Mouse (Mus musculus) neural tube, embryonic 11.5 days (tissue): ENCODE results near the gene Sbf2. TPM values are rescaled to one million over a fixed set of nuclear protein-coding genes. Genes with fewer than 3 reads are reported as not detected.

ENCODE experiments used
- ATAC-seq: fragments of 200-750 bp; cut with Nextera tagmentation; 2 replicates; pipeline ENCODE4 v1.8.0; 2017; ENCODE audit warnings: moderate number of reproducible peaks, mild to moderate bottlenecking, moderate TSS enrichment, moderate library complexity; ENCODE audit not compliant: insufficient read depth, low FRiP score, low TSS enrichment
- DNase-seq: peaks from one replicate; pipeline ENCODE4 v3.0.0-alpha.2; 2015; ENCODE audit warnings: low spot score
- H3K27ac ChIP-seq: fragments of 300-500 bp; sonication (generic); 2 replicates; pipeline ENCODE4 v1.5.1; 2014; ENCODE audit warnings: low read depth, mild to moderate bottlenecking, low read length
- H3K27me3 ChIP-seq: fragments of 300-500 bp; sonication (generic); 2 replicates; pipeline ENCODE4 v1.6.1; 2014; ENCODE audit warnings: mild to moderate bottlenecking, low read length, mixed read lengths; ENCODE audit not compliant: control insufficient read depth, insufficient read depth
- H3K36me3 ChIP-seq: fragments of 300-500 bp; sonication (generic); 2 replicates; pipeline ENCODE4 v1.6.1; 2014; ENCODE audit warnings: mild to moderate bottlenecking, low read length, moderate library complexity, mixed read lengths; ENCODE audit not compliant: control insufficient read depth, insufficient read depth
- H3K4me1 ChIP-seq: fragments of 300-500 bp; sonication (generic); 2 replicates; pipeline ENCODE4 v1.6.1; 2014; ENCODE audit warnings: low read length, mixed read lengths; ENCODE audit not compliant: control insufficient read depth, insufficient read depth
- H3K4me2 ChIP-seq: fragments of 300-500 bp; sonication (generic); 2 replicates; pipeline ENCODE4 v1.6.1; 2014; ENCODE audit warnings: low read depth, mild to moderate bottlenecking, moderate library complexity
- H3K4me3 ChIP-seq: fragments of 300-500 bp; sonication (generic); 2 replicates; pipeline ENCODE4 v1.5.1; 2014; ENCODE audit warnings: low read depth, low read length
- H3K9ac ChIP-seq: fragments of 300-500 bp; sonication (generic); 2 replicates; pipeline ENCODE4 v1.6.1; 2014; ENCODE audit warnings: mild to moderate bottlenecking, low read length
- H3K9me3 ChIP-seq: fragments of 300-500 bp; sonication (generic); 2 replicates; pipeline ENCODE4 v1.6.1; 2016; ENCODE audit warnings: low read length; ENCODE audit not compliant: control insufficient read depth
- WGBS: fragments of 180-500 bp; shearing (Covaris S2); extraction: QIAGEN DNeasy Blood & Tissue Kit; methylation state at CpG from one replicate; pipeline ENCODE4 v1.1.7; 2014; 5-methylcytosine and 5-hydroxymethylcytosine counted together
- polyA plus RNA-seq: library from polyadenylated mRNA; unstranded; fragments of >200 nt; fragmentation: Nextera tagmentation; extraction: Ambion mirVana; gene quantifications from 2 replicates; pipeline ENCODE4 v1.2.1, GENCODE M21; 2014

The Sbf2 gene
- polyA plus RNA-seq, 1 experiment from 2014 or later, result 40.5 TPM

- H3K4me2 ChIP-seq, result no peak overlapping the region
- peaks cover 4% of the 10 kb centered on the region; the same call in 1 of the 2 replicates for H3K36me3 ChIP-seq
- no peak for DNase-seq
- no peak for ATAC-seq
- WGBS, result 66% methylated on average over 5 of the region's 5 CpGs
- H3K4me1 ChIP-seq, result no peaks in the 10 kb centered on the region
- no peaks in the 10 kb centered on the region for H3K27me3 ChIP-seq
- no peak overlapping the region for H3K27ac ChIP-seq
- no peak overlapping the region for H3K9ac ChIP-seq
- H3K4me3 ChIP-seq, result no peak overlapping the region
- H3K9me3 ChIP-seq, result no peaks in the 10 kb centered on the region
Measured at GRCm38 (mm10) chr7:110306281-110306680, 308.4 kb downstream of the Sbf2 start.

- H3K9ac ChIP-seq, result no peak overlapping the region
- H3K9me3 ChIP-seq, result no peaks in the 10 kb centered on the region
- H3K27ac ChIP-seq, result no peak overlapping the region
- ATAC-seq (no peak), DNase-seq (no peak)
- no peaks in the 10 kb centered on the region for H3K4me1 ChIP-seq
- H3K4me2 ChIP-seq, result no peak overlapping the region
- no peak overlapping the region for H3K4me3 ChIP-seq
- H3K27me3 ChIP-seq, result no peaks in the 10 kb centered on the region
- WGBS, result 94% methylated on average over 4 of the region's 4 CpGs
- 0 out of 2 replicates have a peak, but pooled peaks cover 3% of the 10 kb centered on the region for H3K36me3 ChIP-seq
Measured at GRCm38 (mm10) chr7:110305486-110305885, 309.2 kb downstream of the Sbf2 start.

GRCm38 (mm10) chr7:110302886-110303285 is 311.8 kb downstream of the Sbf2 start:
- no peaks in the 10 kb centered on the region for H3K9me3 ChIP-seq
- H3K4me3 ChIP-seq, result no peak overlapping the region
- H3K4me2 ChIP-seq, result no peak overlapping the region
- DNase-seq (no peak), ATAC-seq (no peak)
- no peak overlapping the region for H3K9ac ChIP-seq
- H3K36me3 ChIP-seq, result no peaks in the 10 kb centered on the region
- no peaks in the 10 kb centered on the region for H3K27me3 ChIP-seq
- WGBS, result 79% methylated on average over 6 of the region's 6 CpGs
- no peak overlapping the region for H3K27ac ChIP-seq
- H3K4me1 ChIP-seq, result no peaks in the 10 kb centered on the region; the same call in 1 of the 2 replicates

GRCm38 (mm10) chr7:110298739-110299410 is 315.8 kb downstream of the Sbf2 start:
- H3K27ac ChIP-seq, result no peak overlapping the region
- H3K27me3 ChIP-seq, result no peaks in the 10 kb centered on the region
- H3K9me3 ChIP-seq, result no peaks in the 10 kb centered on the region
- DNase-seq, result no peak
- WGBS, result 88% methylated on average over 17 of the region's 17 CpGs
- ATAC-seq, result no peak
- no peak overlapping the region for H3K4me2 ChIP-seq
- H3K36me3 ChIP-seq, result no peaks in the 10 kb centered on the region
- H3K4me3 ChIP-seq, result no peak overlapping the region
- H3K4me1 ChIP-seq, result peaks cover 14% of the 10 kb centered on the region
- no peak overlapping the region for H3K9ac ChIP-seq

- Histone ChIP-seq H3K27me3 (no peaks in the 10 kb centered on the region), H3K9me3 (no peaks in the 10 kb centered on the region), H3K4me1 (peaks cover 14% of the 10 kb centered on the region), H3K27ac (no peak overlapping the region), H3K36me3 (no peaks in the 10 kb centered on the region), H3K4me2 (no peak overlapping the region), H3K9ac (no peak overlapping the region), H3K4me3 (no peak overlapping the region)
- no peak for ATAC-seq
- no peak for DNase-seq
- 70% methylated on average over 7 of the region's 7 CpGs for WGBS
Measured at GRCm38 (mm10) chr7:110298090-110298489, 316.6 kb downstream of the Sbf2 start.

- H3K27me3 ChIP-seq, result no peaks in the 10 kb centered on the region
- peaks cover 14% of the 10 kb centered on the region for H3K4me1 ChIP-seq
- ATAC-seq (no peak), DNase-seq (no peak)
- 45% methylated on average over 4 of the region's 4 CpGs for WGBS
- no peaks in the 10 kb centered on the region for H3K36me3 ChIP-seq
- H3K9ac ChIP-seq, result no peak overlapping the region
- H3K4me3 ChIP-seq, result no peak overlapping the region
- H3K27ac ChIP-seq, result peak overlapping the region; percentile 63; the same call in 1 of the 2 replicates
- H3K4me2 ChIP-seq, result no peak overlapping the region
- no peaks in the 10 kb centered on the region for H3K9me3 ChIP-seq
Measured at GRCm38 (mm10) chr7:110297611-110298010, 317.1 kb downstream of the Sbf2 start.

- no peaks in the 10 kb centered on the region for H3K36me3 ChIP-seq
- peak overlapping the region; percentile 39; the same call in 1 of the 2 replicates for H3K9ac ChIP-seq
- H3K4me1 ChIP-seq, result peaks cover 14% of the 10 kb centered on the region
- H3K4me2 ChIP-seq, result 0 out of 2 replicates have a peak overlapping the region, but pooled peaks have one; percentile 5
- WGBS, result 24% methylated on average over 17 of the region's 17 CpGs
- peak; percentile 66 for DNase-seq
- H3K27me3 ChIP-seq, result no peaks in the 10 kb centered on the region
- peak overlapping the region; percentile 63; the same call in 1 of the 2 replicates for H3K27ac ChIP-seq
- H3K4me3 ChIP-seq, result no peak overlapping the region
- no peaks in the 10 kb centered on the region for H3K9me3 ChIP-seq
- no peak for ATAC-seq
Measured at GRCm38 (mm10) chr7:110296889-110297603, 317.7 kb downstream of the Sbf2 start.

GRCm38 (mm10) chr7:110289647-110290046 is 325.1 kb downstream of the Sbf2 start:
- H3K4me3 ChIP-seq, result no peak overlapping the region
- 0 out of 2 replicates have a peak, but pooled peaks cover 4% of the 10 kb centered on the region for H3K4me1 ChIP-seq
- no peaks in the 10 kb centered on the region for H3K36me3 ChIP-seq
- DNase-seq (no peak), ATAC-seq (no peak)
- no peaks in the 10 kb centered on the region for H3K27me3 ChIP-seq
- no peak overlapping the region for H3K27ac ChIP-seq
- WGBS, result 84% methylated on average over 4 of the region's 4 CpGs
- H3K9ac ChIP-seq, result no peak overlapping the region
- H3K9me3 ChIP-seq, result no peaks in the 10 kb centered on the region
- H3K4me2 ChIP-seq, result no peak overlapping the region
